Mouse (Mus musculus): ENCODE results near the gene Rad51c.

- TF ChIP-seq CTCF (IDR thresholded peaks at IDR 0.05) (no peak), POLR2A (IDR thresholded peaks at IDR 0.05; ENCODE audit: insufficient read depth, low read depth, low read length) (no peak)
Measured at GRCm38 (mm10) chr11:87359262-87359612, 45.5 kb downstream of the Rad51c start.
